Mouse (Mus musculus): Measurements from ENCODE around the gene Pdpn.
A peak's percentile ranks its signal among the peaks of the same experiment; 100 is the strongest.

The Pdpn gene

DNA sequence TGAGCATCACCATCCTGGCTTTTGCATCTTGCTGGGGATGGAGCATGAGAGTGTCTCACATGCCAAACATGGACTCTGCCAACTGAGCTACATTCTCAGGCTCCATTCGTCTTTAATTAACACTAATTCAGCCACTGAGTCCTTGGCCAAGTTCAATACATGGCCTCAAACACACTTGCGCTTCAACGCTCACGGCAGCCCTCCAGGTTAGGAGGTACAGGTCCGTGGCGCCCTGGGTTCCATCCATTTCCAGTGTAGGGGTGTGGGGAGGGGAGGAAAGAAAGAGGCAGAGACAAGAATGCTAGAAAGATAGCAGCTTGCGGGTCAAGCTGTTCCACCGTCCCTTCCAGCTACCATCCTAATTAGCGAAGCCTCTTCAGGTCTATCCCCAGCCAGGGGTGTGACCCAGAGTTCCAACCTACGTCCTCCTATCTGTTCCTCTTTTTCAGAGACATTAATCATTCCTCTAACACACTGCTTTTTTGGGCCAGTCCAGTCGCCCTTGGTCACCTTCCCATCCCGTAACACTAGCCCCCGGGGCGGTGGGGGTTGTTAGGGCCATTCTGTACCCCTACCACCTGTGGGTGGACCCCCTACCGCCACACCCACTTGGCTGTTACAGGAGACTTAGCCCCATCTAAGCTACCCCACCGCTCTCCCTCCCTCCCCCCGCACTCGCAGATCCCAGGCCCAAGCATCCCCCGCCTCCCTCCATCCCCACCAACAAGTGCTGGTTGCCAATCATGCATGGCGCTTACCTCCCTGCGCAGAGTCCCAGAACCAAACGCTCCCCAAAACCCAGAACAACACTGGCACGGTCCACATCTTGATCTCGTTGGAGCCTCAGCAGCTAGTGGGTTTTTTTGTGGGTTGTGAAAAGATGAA lies 691 bp downstream of the Pdpn start:
- DNase-seq (ENCODE audit: low read depth in 1 of 2, low spot score in 2 of 2), result no peak

DNA sequence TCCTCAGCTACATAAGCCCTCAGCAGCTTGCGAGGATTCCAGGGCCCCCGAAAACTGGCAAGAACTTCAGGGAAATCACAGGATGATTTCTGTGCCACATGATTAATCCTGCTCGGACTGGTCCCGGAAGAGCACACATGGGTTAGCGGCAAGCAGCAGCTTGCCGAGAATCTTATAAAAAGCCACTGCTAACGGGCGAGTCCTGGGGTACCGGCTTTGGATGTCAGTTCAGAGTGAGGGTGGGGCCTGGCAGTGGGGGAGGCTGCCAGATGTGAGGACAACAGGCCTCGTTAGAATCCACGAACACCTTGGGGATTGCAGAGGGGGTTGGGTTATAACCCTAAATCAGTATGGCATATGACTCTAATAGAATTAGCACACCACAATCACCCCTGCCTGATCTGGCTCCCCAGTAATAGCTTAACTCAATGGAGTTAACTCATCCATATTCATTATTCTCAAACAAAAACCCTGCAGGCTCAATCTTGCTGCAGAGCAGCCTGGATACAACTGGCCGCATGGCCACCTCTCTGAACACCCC lies 2.3 kb downstream of the Pdpn start:
- DNase-seq (ENCODE audit: low read depth in 1 of 2, low spot score in 2 of 2), result no peak

DNA sequence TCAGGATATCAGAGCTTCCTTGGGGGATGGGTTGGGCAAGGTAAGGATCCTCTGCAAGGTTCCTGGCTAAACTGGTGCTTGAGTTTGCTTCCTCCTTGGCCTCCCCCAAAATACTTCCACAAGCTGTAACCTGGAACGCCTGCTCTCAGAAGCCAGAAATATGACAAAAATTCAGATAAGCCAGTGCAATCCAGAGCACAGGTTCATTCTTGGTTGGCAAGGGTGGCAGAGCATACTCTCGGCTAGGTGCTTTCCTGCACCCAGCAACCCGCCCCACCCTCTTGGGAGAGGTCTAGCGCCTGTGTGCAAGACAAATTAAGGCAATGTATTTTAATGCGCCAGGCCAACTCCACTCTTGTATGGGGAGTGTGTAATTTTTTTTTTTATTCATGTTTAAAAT lies 3.2 kb downstream of the Pdpn start:
- no peak for DNase-seq (ENCODE audit: low read depth in 1 of 2, low spot score in 2 of 2)

DNA sequence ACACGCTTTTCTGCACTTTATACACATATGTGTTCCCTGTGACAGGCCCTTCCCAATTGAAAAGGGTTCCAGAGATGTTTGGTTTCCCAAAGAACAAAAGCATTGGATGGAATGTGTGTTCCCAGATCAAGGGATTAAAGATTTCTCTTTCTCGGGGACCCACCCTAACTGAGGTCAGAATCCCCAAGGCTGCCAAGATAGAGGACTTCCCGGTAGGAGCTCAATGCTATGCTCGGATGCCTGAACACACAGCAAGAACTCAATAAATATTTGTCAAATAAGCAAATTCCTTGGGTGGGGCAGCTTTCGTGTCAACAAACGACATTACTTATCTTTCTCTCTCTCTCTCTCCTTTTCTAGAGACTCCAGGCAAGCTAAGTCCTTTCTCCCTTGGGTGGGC lies 5.0 kb downstream of the Pdpn start:
- no peak for DNase-seq (ENCODE audit: low read depth in 1 of 2, low spot score in 2 of 2)

DNA sequence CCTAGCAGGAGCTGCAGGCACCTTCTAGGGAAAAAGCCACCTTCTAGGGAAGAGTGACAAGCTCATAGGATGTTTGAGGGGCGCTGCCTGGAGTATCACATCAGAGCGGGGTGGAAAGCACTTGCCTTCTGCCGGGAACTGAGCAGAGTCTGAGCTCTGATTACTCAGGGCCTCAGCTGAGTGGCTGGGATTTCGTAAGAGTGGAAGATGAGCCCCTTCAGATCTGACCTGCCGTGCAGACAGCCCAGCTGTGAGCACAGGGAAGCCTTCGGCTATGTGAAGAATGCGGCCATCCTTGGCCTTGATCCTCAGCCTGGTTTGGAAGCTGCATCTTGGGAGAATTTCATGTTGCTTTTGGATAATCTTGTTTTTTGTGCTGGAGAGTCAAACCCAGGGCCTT lies 10.5 kb downstream of the Pdpn start:
- DNase-seq (ENCODE audit: low read depth in 1 of 2, low spot score in 2 of 2), result peak in 1 of 2 experiments; percentile 12

DNA sequence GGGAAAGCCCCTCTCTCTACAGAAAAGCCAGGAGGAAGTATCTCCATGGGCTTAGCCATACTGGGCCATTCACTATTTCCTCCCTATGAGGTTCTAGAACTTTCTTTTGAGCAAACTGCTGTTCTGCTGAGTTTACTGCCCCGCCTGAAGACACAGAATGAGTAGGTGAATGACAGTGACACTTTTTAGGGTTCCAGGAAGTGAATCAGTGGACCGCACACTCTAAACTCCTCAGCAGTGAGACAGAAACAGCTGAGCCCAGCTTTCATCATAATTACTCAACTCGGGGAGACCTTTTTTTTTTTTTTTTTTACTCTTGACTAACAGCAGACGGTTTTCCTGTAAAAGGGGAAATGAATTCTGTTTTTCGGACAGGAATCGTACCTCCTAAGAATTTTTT lies 10.9 kb downstream of the Pdpn start:
- peak; percentile 22 to 58 for DNase-seq (ENCODE audit: low read depth in 1 of 2, low spot score in 2 of 2)

DNA sequence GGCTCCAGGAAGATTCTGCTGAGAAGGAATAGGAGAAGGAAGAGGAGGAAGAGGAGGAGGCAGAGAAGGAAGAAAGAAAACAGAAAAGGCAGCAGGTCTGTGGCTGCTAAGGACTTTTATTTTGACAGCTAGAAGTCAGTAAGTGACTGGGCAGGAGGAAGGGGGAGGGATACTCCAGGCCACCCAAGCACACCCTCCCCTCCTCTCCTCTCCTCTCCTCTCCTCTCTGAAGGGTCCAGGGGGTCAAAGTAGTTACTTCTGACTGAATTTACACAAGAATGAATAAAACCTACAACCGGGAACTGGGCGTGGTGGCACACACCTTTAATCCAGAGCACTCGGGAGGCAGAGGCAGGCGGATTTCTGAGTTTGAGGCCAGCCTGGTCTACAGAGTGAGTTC lies 12.3 kb downstream of the Pdpn start:
- DNase-seq (ENCODE audit: low read depth in 1 of 2, low spot score in 2 of 2), result no peak

DNA sequence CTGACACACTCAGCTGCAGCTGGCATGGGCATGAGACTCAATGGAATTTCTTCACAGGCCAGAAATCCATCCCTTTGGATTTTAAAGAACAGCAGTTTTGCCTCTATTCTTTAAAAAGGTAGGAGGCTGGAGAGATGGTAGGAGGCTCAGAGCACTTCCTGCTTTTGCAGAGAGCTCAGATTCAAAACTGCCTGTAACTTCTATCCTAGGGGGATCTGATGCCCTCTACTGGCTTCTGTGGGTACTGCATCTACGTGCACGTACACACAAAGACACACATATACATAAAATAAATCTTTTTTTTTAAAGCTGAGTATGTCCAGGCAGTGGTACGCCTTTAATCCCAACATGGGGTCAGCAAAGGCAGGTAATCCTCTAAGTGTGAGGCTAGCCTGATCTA lies 19.2 kb downstream of the Pdpn start:
- peak; percentile 50 to 66 for DNase-seq (ENCODE audit: low read depth in 1 of 2, low spot score in 2 of 2)

DNA sequence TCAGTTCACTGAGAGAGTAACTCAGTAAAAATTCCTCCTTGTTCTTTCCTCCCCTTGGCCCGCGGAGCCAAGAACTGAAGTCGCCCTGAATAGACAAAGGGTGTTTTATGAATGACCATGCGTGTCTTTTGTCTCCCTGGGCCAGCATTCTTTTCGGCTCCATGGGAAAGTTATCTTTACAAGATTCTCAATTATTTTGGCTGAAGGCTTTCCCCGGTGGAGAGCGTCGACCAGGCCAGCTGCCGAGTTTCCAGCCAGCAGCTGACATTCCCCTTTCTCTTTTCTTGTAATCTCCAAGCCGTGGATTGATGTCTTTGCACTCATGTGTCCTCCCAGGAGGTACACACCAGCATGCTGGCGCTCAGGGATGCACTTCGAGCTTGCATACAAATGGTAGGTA lies 19.7 kb downstream of the Pdpn start:
- no peak for DNase-seq (ENCODE audit: low read depth in 1 of 2, low spot score in 2 of 2)

DNA sequence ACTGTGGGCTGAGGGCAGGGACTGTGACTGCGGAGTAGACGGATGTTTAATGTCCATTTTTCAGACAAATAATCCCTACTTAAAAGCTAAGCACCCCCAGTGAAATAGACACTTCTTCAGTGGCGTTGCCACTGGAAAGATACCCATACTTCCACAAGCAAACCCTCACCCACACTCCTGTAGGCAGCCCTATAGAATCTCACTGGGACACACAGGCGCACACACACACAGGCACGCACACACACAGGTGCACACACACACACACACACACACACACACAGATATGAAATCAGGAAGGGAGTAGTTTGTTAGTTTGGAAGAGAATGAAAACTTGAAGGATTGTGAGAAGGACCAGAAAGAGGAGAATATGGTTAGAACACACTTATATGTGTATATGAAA lies 20.3 kb downstream of the Pdpn start:
- DNase-seq (ENCODE audit: low read depth in 1 of 2, low spot score in 2 of 2), result no peak

DNA sequence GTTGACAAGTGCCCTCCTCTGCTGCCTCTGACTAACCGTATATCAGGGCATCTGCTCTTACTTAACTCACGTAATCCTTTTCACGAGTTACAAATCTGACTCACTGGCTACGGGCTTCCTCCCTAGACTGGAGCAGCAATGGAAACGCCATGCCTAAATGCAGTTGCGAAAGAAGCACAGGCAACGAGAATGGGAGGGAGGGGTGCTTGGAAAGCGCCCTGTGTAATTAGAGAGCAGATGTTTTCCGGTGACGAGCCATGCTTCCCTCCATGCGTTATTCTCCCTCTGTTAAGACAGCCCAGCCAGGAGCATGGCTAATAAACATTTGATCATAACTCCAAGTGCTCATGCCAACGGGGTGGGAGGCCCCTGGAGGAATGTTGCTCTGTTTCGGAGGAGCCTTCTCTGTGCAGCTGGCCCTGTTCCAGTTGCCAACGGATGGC lies 20.9 kb downstream of the Pdpn start:
- DNase-seq (ENCODE audit: low read depth in 1 of 2, low spot score in 2 of 2), result peak; percentile 41 to 64

DNA sequence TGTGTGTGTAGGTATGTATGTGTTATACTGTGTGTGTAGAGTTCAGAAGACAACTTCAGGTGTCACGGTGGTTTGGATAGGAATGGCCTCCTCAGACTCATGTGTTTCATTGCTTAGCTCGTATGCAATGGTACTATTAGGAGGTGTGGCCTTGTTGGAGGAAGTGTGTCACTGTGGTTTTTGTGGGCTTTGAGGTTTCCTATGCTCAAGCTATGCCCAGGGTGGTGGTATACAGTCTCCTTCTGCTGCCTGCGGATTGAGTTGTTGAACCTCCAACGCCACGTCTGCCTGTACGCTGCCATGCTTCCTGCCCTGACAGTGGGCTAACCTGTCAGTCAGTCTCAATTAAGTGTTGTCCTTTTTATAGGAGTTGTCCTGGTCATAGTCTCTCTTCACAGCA lies 22.0 kb downstream of the Pdpn start:
- DNase-seq (ENCODE audit: low read depth in 1 of 2, low spot score in 2 of 2), result peak; percentile 6 to 48

DNA sequence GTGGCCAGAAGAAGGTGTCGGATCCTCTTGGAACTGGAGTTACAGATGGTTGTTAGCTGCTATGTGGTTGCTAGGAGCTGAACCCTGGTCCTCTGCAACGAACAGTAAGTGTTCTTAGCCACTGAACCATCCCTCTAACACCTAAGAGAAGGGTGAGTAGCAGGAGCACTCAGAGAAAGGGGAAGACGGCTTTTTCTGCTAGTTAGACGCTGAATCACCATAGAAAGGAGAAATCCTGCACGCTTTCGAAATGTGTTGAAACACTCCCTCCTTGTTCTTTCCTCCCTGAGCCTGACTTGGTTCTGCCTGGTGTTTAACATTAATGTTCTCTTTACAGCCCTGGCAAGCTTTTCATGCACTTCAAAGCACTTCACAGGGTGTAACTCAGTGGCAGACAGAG lies 27.8 kb downstream of the Pdpn start:
- DNase-seq (ENCODE audit: low read depth in 1 of 2, low spot score in 2 of 2), result peak; percentile 6 to 45

DNA sequence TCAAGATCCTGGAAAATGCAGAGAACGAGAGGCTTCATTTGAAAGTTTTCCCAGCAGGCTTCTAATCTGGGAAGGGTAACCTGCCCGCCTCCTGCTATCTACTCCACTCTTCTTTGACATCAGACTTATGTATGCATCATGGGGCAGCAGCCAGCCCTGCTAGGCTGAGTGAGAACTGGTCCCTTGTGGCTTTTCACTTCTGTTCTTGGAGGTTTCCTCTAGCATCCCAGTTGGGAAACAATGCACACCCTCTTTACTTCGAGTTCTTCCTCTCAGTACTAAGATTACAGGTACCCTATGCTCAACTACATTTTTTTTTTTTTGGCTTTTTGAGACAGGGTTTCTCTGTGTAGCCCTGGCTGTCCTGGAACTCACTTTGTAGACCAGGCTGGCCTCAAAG lies 28.5 kb downstream of the Pdpn start:
- no peak for DNase-seq (ENCODE audit: low read depth in 1 of 2, low spot score in 2 of 2)

DNA sequence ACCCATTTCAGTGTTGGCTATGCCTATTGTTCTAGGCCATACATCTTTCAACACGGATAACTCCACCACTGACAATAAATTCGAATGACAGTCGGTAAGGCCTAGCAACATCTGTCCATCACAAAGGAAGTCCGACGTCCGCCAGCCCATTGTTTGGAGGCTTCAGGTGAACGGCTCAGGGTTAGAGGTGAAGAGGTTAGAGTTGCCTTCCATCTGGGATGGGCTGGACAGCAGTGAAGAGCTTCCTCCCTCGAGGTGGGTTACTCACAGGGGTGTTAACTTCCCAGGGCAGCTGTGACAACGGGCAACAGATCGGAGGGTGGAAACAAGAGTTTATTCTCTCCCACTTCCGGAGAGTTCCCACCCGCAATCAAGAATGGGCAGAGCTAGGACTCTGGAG lies 36.7 kb downstream of the Pdpn start:
- no peak for DNase-seq (ENCODE audit: low read depth in 1 of 2, low spot score in 2 of 2)

DNA sequence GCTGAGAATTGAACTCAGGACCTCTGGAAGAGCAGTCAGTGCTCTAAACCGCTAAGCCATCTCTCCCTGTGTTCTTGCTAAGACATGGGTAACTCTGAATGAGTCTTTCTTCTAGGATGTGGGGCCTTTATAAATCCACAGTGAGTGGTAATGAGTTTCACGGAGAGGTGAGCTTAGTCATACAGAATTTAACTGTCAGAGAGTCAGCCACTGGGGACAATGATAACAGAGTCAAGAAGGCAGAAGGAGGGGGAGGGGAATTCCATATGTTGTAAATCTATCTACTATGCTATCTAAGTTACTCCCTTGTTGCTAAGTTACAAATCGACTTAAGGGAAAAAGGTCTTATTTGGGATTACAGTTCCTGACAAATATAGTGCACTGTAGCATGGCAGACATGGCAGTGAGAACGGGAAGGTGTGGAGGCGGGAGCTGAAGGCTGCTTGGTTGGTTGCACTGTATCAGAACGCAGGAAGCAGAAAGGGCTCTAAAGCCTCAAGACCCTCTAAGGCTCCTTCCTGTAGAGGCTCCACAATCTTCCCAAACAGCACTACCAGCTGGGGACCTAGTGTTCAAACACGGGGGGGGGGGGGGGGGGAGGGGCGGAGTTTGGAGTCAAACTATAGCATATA lies 39.5 kb downstream of the Pdpn start:
- no peak for DNase-seq (ENCODE audit: low read depth in 1 of 2, low spot score in 2 of 2)

DNA sequence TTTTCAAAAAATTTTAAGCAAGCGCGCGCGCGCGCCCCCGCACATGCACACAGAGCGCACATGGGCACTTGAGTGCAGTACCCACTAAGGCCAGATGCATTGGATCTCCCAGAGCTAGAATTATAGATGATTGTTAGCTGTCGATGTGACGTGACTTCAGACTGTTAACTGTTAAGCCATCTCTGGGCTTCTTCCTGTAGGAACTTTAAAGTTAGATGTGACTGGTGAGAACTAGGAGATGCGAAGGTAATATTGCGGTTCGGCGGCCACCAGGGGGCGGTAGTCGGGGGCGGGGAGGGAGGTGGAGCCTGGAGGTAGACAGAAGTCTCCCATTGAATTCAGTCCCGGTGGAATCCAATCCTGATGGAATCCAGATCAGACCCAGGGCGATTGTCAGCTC lies 40.8 kb downstream of the Pdpn start:
- peak in 1 of 2 experiments; percentile 44 for DNase-seq (ENCODE audit: low read depth in 1 of 2, low spot score in 2 of 2)

DNA sequence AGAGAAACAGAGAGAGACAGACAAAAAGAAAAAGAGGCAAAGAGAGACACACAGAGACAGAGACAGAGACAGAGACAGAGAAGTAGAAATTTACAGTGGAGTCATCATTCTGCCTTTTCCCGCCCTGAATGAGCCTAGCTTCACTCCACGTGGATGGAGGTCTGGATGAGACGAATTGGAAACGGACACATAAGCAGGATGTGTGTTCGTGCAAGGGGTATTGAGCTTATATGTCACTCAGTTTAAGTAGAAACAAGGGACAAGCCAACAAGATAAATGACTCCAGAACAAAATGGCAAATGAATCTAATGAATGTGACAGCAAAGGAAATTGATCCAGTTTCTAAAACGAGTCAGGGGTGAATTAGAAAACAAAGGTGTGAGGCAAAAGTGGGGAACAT lies 41.4 kb downstream of the Pdpn start:
- DNase-seq (ENCODE audit: low read depth in 1 of 2, low spot score in 2 of 2), result no peak

DNA sequence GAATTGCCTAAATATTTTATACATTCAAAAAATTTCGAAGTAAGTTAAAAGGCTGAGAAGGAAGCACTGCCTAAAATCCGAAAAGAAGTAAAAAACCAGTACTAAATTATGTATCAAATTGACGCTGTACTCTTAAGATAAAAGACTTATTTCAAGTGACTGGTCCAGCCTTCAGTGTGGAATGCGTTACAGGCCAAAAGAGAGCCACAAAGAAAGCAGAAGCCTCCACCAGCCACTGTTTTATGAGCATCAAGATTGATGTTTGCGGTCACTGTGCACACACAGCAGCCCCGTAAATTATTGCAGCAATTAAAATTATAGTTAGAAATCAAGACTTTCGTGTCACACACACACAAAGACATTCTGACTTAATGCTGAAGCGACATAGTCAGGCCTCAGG lies 43.8 kb downstream of the Pdpn start:
- DNase-seq (ENCODE audit: low read depth in 1 of 2, low spot score in 2 of 2), result no peak

DNA sequence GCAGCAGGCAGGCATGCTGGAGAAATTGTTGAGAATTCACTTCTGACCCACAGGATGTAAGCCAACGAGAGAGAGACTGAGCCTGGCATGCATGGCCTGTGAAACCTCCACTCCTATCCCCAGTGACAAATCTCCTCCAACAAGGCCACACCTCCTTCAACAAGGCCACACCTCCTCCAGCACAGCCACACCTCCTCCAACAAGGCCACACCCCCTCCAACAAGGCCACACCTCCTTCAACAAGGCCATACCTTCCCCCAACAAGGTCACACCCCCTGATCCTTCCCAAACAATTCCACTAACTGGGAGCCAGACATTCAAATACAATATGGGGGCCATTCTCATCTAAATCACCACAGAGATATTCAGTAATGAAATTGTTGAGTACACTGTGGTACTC lies 46.0 kb downstream of the Pdpn start:
- DNase-seq (ENCODE audit: low read depth in 1 of 2, low spot score in 2 of 2), result no peak

DNA sequence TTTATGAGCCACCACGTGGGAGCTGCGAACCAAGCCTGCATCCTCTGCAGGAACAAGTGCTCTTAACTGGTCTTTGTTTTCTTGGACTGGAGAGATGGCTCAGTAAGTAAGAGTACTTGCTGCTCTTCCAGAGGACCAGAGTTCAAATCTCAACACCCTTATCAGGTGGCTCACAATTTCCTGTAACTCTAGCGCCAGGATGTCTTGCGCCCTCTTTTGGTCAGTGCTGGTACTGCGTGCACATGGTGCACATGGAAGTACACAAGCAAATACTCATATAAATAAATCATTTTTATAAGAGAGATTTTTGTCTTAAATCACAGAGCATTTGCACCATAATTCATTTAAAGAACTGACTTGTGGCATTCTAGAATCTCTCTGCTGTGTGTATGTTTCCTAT lies 51.3 kb downstream of the Pdpn start:
- no peak for DNase-seq (ENCODE audit: low read depth in 1 of 2, low spot score in 2 of 2)

DNA sequence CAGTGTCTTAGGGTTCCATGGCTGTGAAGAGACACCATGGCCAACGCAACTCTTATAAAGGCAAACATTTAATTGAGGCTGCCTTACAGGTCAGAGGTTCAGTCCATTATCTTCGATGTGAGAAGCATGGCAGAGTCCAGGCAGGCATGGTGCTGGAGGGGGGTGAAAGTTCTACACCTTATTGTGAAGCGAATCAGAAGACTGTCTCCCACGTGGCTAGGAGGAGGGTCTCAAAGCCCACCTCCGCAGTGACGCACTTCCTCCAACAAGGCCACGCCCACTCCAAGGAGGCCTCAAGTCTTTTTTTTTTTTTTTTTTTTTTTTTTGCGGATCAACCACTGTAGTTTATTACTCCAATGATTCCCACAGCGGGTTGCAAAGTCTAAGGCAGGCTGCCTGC lies 58.1 kb downstream of the Pdpn start:
- no peak for DNase-seq (ENCODE audit: low read depth in 1 of 2, low spot score in 2 of 2)

Data from monocyte, adult 2 months (primary cell).